ENCODE assay signal across 9 mouse cellular contexts in the genomic region with DNA sequence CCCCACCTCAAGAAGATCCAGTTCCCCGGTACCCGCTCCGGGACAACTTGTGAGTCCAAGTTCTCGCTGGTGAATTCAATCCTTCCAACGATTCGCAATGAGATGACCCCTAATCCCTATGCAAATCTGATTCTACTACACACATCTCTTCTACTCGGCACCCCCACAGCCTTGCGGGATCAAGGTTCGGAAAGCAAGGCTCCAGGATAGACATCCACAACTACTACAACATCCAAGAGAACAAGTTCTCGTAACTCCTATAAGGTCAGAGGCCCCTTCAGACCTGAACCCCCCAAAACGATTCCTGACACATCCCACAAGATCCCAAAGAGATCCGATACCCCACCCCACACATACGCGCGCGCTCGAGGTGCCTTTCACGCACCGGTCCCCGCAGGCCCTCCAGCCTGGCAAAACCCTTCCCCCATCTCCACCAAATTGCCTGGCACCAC. TPM values are rescaled to one million over a fixed set of nuclear protein-coding genes. Genes with fewer than 3 reads are reported as not detected.
DNase-seq lines count a peak whose midpoint lies in the region; ATAC-seq and TF ChIP-seq lines count a peak whose summit lies in the region.
"Had no signal": no experiment of that assay in that cellular context is flagged by ENCODE, and none has a peak within 500 bp of the region (broad histone marks: within the 10 kb centered on the region; RNA-seq: fewer than 3 reads in every experiment).

No protein-coding gene starts in this region.

- WGBS in lung, adult 2 months: under 1% methylated on average over 20 of the region's 20 CpGs
- under 1% methylated on average over 20 of the region's 20 CpGs for WGBS in forebrain, postnatal 0 days
- 2% methylated on average over 20 of the region's 20 CpGs for WGBS in liver, embryonic 14.5 days (ENCODE audit: insufficient replicate concordance)

- no peaks in the 10 kb centered on the region for H3K36me3 ChIP-seq in forebrain, postnatal 0 days (ENCODE audit: insufficient read depth)
- H3K36me3 ChIP-seq in liver, embryonic 14.5 days (replicated peaks; ENCODE audit: control insufficient read depth, insufficient read depth, low read depth): no peaks in the 10 kb centered on the region

- H3K27me3 ChIP-seq in forebrain, postnatal 0 days (ENCODE audit: insufficient read depth, low read length): no peaks in the 10 kb centered on the region; the same call in 1 of the 2 replicates
- H3K27me3 ChIP-seq in liver, embryonic 14.5 days (ENCODE audit: control insufficient read depth, insufficient read depth, low read length): peaks cover 36% of the 10 kb centered on the region

- ATAC-seq in forebrain, postnatal 0 days: no peak
- ATAC-seq in liver, embryonic 14.5 days (ENCODE audit: insufficient read depth): no peak

- peak overlapping the region; percentile 17 for H3K27ac ChIP-seq in forebrain, postnatal 0 days (ENCODE audit: low read depth, low read length)
- H3K27ac ChIP-seq in liver, embryonic 14.5 days: no peak overlapping the region

- H3K4me3 ChIP-seq in lung, adult 2 months (replicated peaks; ENCODE audit: extremely low read depth, low read depth, low read length): peak overlapping the region; percentile 95
- H3K4me3 ChIP-seq in forebrain, postnatal 0 days (ENCODE audit: low read depth, low read length): peak overlapping the region; percentile 50
- H3K4me3 ChIP-seq in liver, embryonic 14.5 days (ENCODE audit: insufficient read depth in 1 of 2, low read depth in 2 of 2, low read length in 2 of 2): peak overlapping the region; percentile 57 to 60

- no peak for TF ChIP-seq CTCF in lung, adult 2 months (IDR thresholded peaks at IDR 0.05; ENCODE audit: insufficient read depth, low read length)
- TF ChIP-seq CTCF in forebrain, postnatal 0 days (IDR thresholded peaks at IDR 0.05; ENCODE audit: low read depth): no peak
- TF ChIP-seq CTCF in liver, embryonic 14.5 days (IDR thresholded peaks at IDR 0.05; ENCODE audit: low read depth): no peak

- H3K4me2 ChIP-seq in forebrain, postnatal 0 days (ENCODE audit: low read depth): peak overlapping the region; percentile 99
- H3K4me2 ChIP-seq in liver, embryonic 14.5 days (ENCODE audit: low read depth): peak overlapping the region; percentile 70

- H3K9me3 ChIP-seq in forebrain, postnatal 0 days (ENCODE audit: low read length): no peaks in the 10 kb centered on the region
- H3K9me3 ChIP-seq in liver, embryonic 14.5 days (ENCODE audit: control insufficient read depth, low read length): no peaks in the 10 kb centered on the region

- peak overlapping the region; percentile 51 for H3K9ac ChIP-seq in forebrain, postnatal 0 days
- H3K9ac ChIP-seq in liver, embryonic 14.5 days (replicated peaks): no peak overlapping the region

- TF ChIP-seq POLR2A in lung, adult 2 months (IDR thresholded peaks at IDR 0.05; ENCODE audit: borderline replicate concordance, extremely low read depth, low read depth, low read length): no peak

- DNase-seq in lung, adult 2 months: no peak
- DNase-seq in lung, postnatal 36 days: no peak
- DNase-seq in T-cell, adult 2 months (ENCODE audit: low spot score): peak; percentile 8
- no peak for DNase-seq in forebrain, postnatal 0 days
- DNase-seq in liver, embryonic 14.5 days (ENCODE audit: low read depth in 3 of 3, low spot score in 3 of 3): no peak
- no peak for DNase-seq in layer of hippocampus, adult 11-12 months (ENCODE audit: low spot score)
- DNase-seq in gastrocnemius, postnatal 4 days (ENCODE audit: low spot score in 2 of 2): no peak
- no peak for DNase-seq in thymus, postnatal 14 days

- TF ChIP-seq EP300 in liver, embryonic 14.5 days (IDR thresholded peaks at IDR 0.05; ENCODE audit: low read depth): no peak

- H3K4me1 ChIP-seq in lung, adult 2 months (ENCODE audit: control insufficient read depth, insufficient read depth, low read length): no peaks in the 10 kb centered on the region; the same call in 1 of the 2 replicates
- no peaks in the 10 kb centered on the region for H3K4me1 ChIP-seq in forebrain, postnatal 0 days (ENCODE audit: insufficient read depth)
- H3K4me1 ChIP-seq in liver, embryonic 14.5 days (replicated peaks; ENCODE audit: control insufficient read depth in 2 of 2, insufficient read depth in 2 of 2, low read length in 1 of 2): no peaks in the 10 kb centered on the region

RNA-seq across cellular contexts. Expression of a gene that starts 0.8 kb away (rescaled TPM):
- 84.3 TPM in 2 replicates for polyA plus RNA-seq in lung, adult 2 months (2012; rRNA removed)
- total RNA-seq in forebrain, postnatal 0 days (2014; rRNA removed): 14.7 and 15.4 TPM in 2 replicates
- polyA plus RNA-seq in forebrain, postnatal 0 days (2015; fragmentation: Nextera tagmentation; extraction: Ambion mirVana): 6.6 and 9.6 TPM in 2 replicates
- 4.4 and 6.8 TPM in 2 replicates for polyA plus RNA-seq in liver, embryonic 14.5 days (2012; rRNA removed)
- polyA plus RNA-seq in liver, embryonic 14.5 days (2014; fragmentation: Nextera tagmentation; extraction: Ambion mirVana): 0.69 and 2.0 TPM in 2 replicates
- 100 to 1,000 TPM in 1 of 2 experiments, 10 to 100 TPM in 1; 95.1 to 101 TPM for total RNA-seq in gastrocnemius, postnatal 4 days (2021)

RNA-seq across cellular contexts. Expression of a gene that starts 19.1 kb away (rescaled TPM):
- not detected in 2 replicates for polyA plus RNA-seq in lung, adult 2 months (2012; rRNA removed)
- total RNA-seq in forebrain, postnatal 0 days (2014; rRNA removed): not detected in 2 replicates
- polyA plus RNA-seq in forebrain, postnatal 0 days (2015; fragmentation: Nextera tagmentation; extraction: Ambion mirVana): not detected in 2 replicates
- 0.03 TPM in 1 of 2 replicates, not detected in the other for polyA plus RNA-seq in liver, embryonic 14.5 days (2012; rRNA removed)
- polyA plus RNA-seq in liver, embryonic 14.5 days (2014; fragmentation: Nextera tagmentation; extraction: Ambion mirVana): not detected in 2 replicates
- total RNA-seq in gastrocnemius, postnatal 4 days (2021): under 1 TPM; 0.26 to 0.27 TPM
- total RNA-seq: gastrocnemius, adult 8-10 months had no signal

RNA-seq across cellular contexts. Expression of a gene that starts 19.8 kb away (rescaled TPM):
- polyA plus RNA-seq in lung, adult 2 months (2012; rRNA removed): 11.8 and 12.6 TPM in 2 replicates
- total RNA-seq in forebrain, postnatal 0 days (2014; rRNA removed): 3.4 and 3.8 TPM in 2 replicates
- polyA plus RNA-seq in forebrain, postnatal 0 days (2015; fragmentation: Nextera tagmentation; extraction: Ambion mirVana): 2.5 and 3.0 TPM in 2 replicates
- 7.4 and 8.0 TPM in 2 replicates for polyA plus RNA-seq in liver, embryonic 14.5 days (2012; rRNA removed)
- 4.2 and 6.5 TPM in 2 replicates for polyA plus RNA-seq in liver, embryonic 14.5 days (2014; fragmentation: Nextera tagmentation; extraction: Ambion mirVana)
- 1 to 10 TPM; 6.4 to 9.1 TPM for total RNA-seq in gastrocnemius, postnatal 4 days (2021)

RNA-seq across cellular contexts. Expression of a gene that starts 26.3 kb away (rescaled TPM):
- polyA plus RNA-seq in lung, adult 2 months (2012; rRNA removed): 21.1 and 36.2 TPM in 2 replicates
- 47.0 and 64.2 TPM in 2 replicates for total RNA-seq in forebrain, postnatal 0 days (2014; rRNA removed)
- 68.8 and 73.3 TPM in 2 replicates for polyA plus RNA-seq in forebrain, postnatal 0 days (2015; fragmentation: Nextera tagmentation; extraction: Ambion mirVana)
- polyA plus RNA-seq in liver, embryonic 14.5 days (2012; rRNA removed): 25.6 and 54.6 TPM in 2 replicates
- polyA plus RNA-seq in liver, embryonic 14.5 days (2014; fragmentation: Nextera tagmentation; extraction: Ambion mirVana): 51.9 and 52.0 TPM in 2 replicates
- 10 to 100 TPM; 21.4 to 24.4 TPM for total RNA-seq in gastrocnemius, postnatal 4 days (2021)

RNA-seq across cellular contexts. Expression of a gene that starts 33.4 kb away (rescaled TPM):
- 0.67 and 1.2 TPM in 2 replicates for polyA plus RNA-seq in lung, adult 2 months (2012; rRNA removed)
- 7.0 and 10.5 TPM in 2 replicates for total RNA-seq in forebrain, postnatal 0 days (2014; rRNA removed)
- polyA plus RNA-seq in forebrain, postnatal 0 days (2015; fragmentation: Nextera tagmentation; extraction: Ambion mirVana): 38.5 and 49.6 TPM in 2 replicates
- polyA plus RNA-seq in liver, embryonic 14.5 days (2012; rRNA removed): 0.33 and 0.53 TPM in 2 replicates
- 0.38 TPM in 1 of 2 replicates, not detected in the other for polyA plus RNA-seq in liver, embryonic 14.5 days (2014; fragmentation: Nextera tagmentation; extraction: Ambion mirVana)
- total RNA-seq in gastrocnemius, postnatal 4 days (2021): 1 to 10 TPM; 1.1 to 1.6 TPM
